Mouse (Mus musculus): Measurements from ENCODE around the gene Tob2. TPM values are rescaled to one million over a fixed set of nuclear protein-coding genes. Genes with fewer than 3 reads are reported as not detected.
A peak's percentile ranks its signal among the peaks of the same experiment; 100 is the strongest.

The Tob2 gene
- polyA plus RNA-seq, 1 experiment from 2014 or later, result 20.9 TPM

DNA sequence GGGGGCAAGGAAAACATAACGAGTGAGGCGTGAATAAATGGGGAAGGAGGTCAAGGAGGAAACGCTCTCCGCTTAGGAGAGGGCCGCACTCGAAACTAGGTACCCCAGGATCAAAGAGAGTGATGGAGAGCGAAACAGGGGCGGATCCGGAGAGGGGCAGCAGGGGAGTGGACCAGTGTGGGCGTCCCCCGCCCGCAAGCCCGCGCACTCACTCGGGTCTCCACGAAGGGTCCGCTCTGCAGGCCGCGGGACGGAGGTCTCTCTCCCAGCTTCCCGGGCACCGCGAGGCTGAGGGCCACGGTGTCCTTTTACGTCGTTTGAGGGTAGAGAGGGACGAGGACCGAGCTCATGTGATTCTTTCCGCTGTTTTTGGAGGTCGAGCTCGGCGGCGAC, 876 bp downstream of the Tob2 start:
- under 1% methylated on average over 30 of the region's 33 CpGs for WGBS
- peak overlapping the region; percentile 85 for H3K27ac ChIP-seq (replicated peaks)
- no peak for ATAC-seq (ENCODE audit: low FRiP score, low read depth)

DNA sequence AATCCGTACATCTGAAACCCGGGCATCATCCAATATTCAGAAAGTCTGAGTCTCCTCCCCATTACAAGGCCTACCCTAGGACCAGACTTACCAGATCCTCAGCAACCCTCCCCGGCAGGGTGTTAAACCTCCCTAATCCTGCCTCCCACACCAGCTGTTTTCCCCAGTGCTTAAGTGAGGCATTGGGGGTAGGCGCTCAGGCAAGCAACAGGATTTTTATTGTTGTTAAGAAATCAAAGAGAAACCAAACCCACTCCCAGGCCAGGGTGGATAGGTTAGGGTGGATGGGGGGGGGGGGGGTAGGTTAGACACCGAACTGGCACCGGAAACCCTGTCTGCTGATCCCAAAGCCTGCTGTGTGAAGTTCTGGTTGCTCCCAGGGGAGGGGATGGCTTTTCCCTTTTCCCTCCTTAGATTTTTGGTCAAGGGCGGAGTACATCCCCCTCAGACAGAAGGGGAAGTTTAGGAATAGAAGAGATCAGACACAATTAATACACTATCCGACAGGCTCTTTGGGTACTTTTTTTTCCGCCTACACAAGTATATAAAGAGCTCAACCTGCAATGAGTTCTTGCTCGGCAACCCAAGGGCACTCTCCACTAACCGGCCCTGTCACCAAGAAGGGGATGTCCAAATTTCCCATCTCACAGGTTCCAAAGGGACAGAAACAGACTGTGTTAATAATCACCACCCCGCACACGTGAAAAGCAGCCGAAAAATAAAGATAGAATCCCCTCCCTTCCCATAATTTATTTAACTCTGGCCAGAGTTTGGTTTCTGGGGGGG, 1.5 kb downstream of the Tob2 start:
- Histone ChIP-seq H3K9ac (replicated peaks) (peak overlapping the region; percentile 86), H3K4me2 (replicated peaks) (peak overlapping the region; percentile 96), H3K4me1 (peaks cover 26% of the 10 kb centered on the region), H3K4me3 (peak overlapping the region; percentile 91), H3K27me3 (no peaks in the 10 kb centered on the region), H3K36me3 (peaks cover 14% of the 10 kb centered on the region; the same call in 1 of the 2 replicates), H3K9me3 (no peaks in the 10 kb centered on the region), H3K27ac (replicated peaks) (peak overlapping the region; percentile 85)
- ATAC-seq (ENCODE audit: low FRiP score, low read depth), result no peak
- WGBS, result under 1% methylated on average over 14 of the region's 14 CpGs

More for the DNA sequence above, 876 bp downstream of the Tob2 start:
- peak overlapping the region; percentile 96 for H3K4me2 ChIP-seq (replicated peaks)
- peaks cover 9% of the 10 kb centered on the region; the same call in 1 of the 2 replicates for H3K36me3 ChIP-seq
- H3K9ac ChIP-seq (replicated peaks), result peak overlapping the region; percentile 86
- no peaks in the 10 kb centered on the region for H3K9me3 ChIP-seq
- H3K4me3 ChIP-seq, result peak overlapping the region; percentile 91
- peaks cover 26% of the 10 kb centered on the region for H3K4me1 ChIP-seq
- no peaks in the 10 kb centered on the region for H3K27me3 ChIP-seq

DNA sequence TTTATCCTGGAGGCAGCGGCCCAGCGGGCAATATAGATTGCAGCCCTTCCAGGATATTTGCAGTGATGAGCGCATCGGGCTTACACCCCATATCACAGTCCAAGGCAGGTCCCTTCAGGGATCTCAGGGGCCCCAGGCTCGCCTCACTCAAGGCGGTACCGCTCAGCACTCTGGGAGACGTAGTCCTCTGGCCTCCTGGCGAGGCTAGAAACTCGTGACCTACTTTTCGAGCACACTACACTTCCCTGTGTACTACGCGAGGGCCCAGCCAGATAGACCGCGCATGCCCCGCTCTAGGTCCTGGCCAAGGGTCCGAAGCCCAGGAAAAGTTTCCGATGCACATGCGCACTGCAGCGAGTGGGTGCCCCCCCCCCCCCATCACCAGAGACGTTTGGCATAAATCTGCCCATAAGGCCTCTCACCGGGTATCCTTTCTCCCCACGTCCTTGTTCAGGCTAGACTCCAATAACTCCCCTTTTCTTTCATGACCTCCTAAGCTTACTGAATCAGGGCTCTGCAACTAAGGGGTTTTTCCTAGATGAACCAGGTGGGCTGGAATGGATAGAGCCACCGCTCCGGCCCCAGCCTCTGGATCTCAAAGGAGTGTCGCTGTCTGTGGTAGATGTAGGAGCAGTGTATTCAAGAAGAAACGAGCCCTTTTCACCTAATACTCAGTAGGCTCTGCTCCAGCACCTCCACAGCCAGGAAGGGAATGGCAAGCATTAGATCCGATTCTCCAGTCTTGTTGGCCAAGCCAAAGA, 2.4 kb downstream of the Tob2 start:
- Histone ChIP-seq H3K9ac (replicated peaks) (peak overlapping the region; percentile 86), H3K36me3 (peaks cover 22% of the 10 kb centered on the region), H3K9me3 (no peaks in the 10 kb centered on the region), H3K4me2 (replicated peaks) (peak overlapping the region; percentile 96), H3K4me3 (peak overlapping the region; percentile 91), H3K27ac (replicated peaks) (peak overlapping the region; percentile 85), H3K27me3 (no peaks in the 10 kb centered on the region), H3K4me1 (peaks cover 26% of the 10 kb centered on the region)
- whole genome bisulfite sequencing, result 0% methylated on average over 28 of the region's 28 CpGs
- peak; percentile 92 for ATAC-seq (ENCODE audit: low FRiP score, low read depth)

DNA sequence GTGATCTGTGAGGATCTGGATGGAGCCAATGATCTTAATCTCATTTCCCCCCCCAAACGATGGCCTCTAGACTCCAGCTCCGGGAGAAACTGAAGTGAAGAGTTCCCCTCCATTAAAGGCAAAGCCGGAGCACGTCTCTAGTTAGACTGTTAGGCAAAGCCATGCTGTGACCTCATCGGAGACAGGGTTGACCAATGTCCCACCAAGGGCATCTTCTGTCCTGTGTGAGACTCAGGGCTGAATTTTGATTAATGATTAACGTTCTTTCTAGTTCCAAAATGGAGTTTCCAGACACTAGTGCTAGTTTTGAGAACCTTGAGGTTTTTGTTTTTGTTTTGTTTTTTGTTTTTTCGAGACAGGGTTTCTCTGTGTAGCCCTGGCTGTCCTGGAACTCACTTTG, 5.5 kb downstream of the Tob2 start:
- Histone ChIP-seq H3K4me3 (no peak overlapping the region), H3K27me3 (no peaks in the 10 kb centered on the region), H3K36me3 (peaks cover 47% of the 10 kb centered on the region), H3K9me3 (no peaks in the 10 kb centered on the region), H3K4me1 (peaks cover 16% of the 10 kb centered on the region), H3K27ac (replicated peaks) (no peak overlapping the region), H3K9ac (replicated peaks) (no peak overlapping the region), H3K4me2 (replicated peaks) (no peak overlapping the region)
- ATAC-seq (ENCODE audit: low FRiP score, low read depth), result no peak
- 93% methylated on average over 7 of the region's 7 CpGs for WGBS

DNA sequence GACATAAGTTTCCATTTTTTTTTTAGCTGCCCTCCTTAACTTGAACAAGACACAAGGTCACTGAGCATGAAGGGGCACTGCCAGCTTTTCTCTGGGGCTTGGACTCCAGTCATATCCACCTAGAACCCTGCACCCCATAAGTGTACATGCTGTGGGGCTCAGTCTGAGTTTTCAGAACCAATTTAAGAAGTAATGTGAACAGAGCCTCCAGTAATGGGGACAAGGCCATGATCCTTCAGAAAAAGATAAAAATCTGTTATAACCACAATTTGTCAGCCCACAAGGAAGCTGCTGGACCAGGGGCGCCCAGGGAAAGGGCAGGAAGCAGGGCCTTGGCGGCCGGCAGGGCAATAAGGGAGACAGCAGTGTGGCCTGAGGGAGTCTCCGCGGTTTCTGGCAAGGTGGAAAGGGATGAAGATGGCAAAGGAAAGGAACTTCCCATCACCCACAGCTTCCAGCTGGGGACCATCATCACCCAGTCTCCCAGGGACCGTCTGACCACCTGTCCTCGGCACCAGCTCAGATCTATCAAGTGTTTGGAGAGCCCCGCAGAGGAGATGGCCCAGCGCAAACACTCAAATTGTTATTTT, 6.1 kb downstream of the Tob2 start:
- 93% methylated on average over 9 of the region's 9 CpGs for WGBS
- no peak overlapping the region for H3K4me3 ChIP-seq
- H3K36me3 ChIP-seq, result peaks cover 52% of the 10 kb centered on the region
- peaks cover 16% of the 10 kb centered on the region for H3K4me1 ChIP-seq
- ATAC-seq (ENCODE audit: low FRiP score, low read depth), result no peak
- H3K27me3 ChIP-seq, result no peaks in the 10 kb centered on the region
- no peak overlapping the region for H3K9ac ChIP-seq (replicated peaks)
- H3K9me3 ChIP-seq, result no peaks in the 10 kb centered on the region
- no peak overlapping the region for H3K4me2 ChIP-seq (replicated peaks)
- H3K27ac ChIP-seq (replicated peaks), result no peak overlapping the region

DNA sequence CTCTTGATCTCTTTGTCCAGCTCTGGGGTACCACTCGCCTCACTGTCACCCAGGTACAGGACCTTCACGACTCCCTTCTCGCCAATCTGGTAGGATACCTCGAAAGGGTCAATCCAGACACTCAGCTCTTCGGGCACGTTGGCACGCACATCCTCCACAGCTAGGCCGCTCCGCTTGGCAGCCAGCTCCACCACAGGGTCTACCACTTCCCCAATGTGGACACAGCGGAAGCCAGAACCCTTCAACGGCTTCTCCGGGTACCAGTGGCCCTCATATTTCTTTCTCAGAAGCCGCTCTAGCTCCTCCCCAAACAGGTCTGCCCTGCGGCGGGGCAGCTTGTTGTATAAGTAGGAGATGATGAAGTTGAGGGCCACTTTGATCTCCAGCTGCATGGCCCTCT, 7.2 kb downstream of the Tob2 start:
- no peak overlapping the region for H3K27ac ChIP-seq (replicated peaks)
- ATAC-seq (ENCODE audit: low FRiP score, low read depth), result no peak
- no peak overlapping the region for H3K4me2 ChIP-seq (replicated peaks)
- H3K4me3 ChIP-seq, result no peak overlapping the region
- no peak overlapping the region for H3K9ac ChIP-seq (replicated peaks)
- no peaks in the 10 kb centered on the region for H3K9me3 ChIP-seq
- peaks cover 53% of the 10 kb centered on the region for H3K36me3 ChIP-seq
- peaks cover 9% of the 10 kb centered on the region; the same call in 1 of the 2 replicates for H3K4me1 ChIP-seq
- no peaks in the 10 kb centered on the region for H3K27me3 ChIP-seq
- WGBS, result 96% methylated on average over 15 of the region's 15 CpGs

DNA sequence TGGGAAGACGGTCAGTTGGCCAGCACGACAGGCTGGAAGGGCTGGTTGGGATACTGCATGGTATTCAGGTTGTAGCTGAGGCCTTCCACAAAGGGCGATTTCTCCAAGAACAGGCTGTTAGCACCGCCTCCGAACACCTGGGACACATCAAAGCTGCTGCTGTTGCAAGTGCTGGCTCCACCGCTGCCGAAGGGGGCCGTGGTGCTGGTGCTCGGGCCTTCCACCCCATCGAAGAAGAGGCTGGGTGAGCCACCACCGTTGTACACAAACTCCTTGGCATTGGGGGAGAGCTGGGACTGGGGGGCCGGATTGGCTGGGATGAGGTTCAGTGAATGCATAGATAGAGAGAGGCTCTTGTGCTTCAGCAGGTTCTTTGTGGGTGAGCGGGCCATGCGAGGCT, 7.9 kb downstream of the Tob2 start:
- Histone ChIP-seq H3K36me3 (peaks cover 54% of the 10 kb centered on the region), H3K9me3 (no peaks in the 10 kb centered on the region), H3K4me2 (replicated peaks) (no peak overlapping the region), H3K27ac (replicated peaks) (no peak overlapping the region), H3K4me1 (peaks cover 9% of the 10 kb centered on the region), H3K27me3 (no peaks in the 10 kb centered on the region), H3K9ac (replicated peaks) (no peak overlapping the region), H3K4me3 (no peak overlapping the region)
- 93% methylated on average over 14 of the region's 14 CpGs for WGBS
- ATAC-seq (ENCODE audit: low FRiP score, low read depth), result no peak

DNA sequence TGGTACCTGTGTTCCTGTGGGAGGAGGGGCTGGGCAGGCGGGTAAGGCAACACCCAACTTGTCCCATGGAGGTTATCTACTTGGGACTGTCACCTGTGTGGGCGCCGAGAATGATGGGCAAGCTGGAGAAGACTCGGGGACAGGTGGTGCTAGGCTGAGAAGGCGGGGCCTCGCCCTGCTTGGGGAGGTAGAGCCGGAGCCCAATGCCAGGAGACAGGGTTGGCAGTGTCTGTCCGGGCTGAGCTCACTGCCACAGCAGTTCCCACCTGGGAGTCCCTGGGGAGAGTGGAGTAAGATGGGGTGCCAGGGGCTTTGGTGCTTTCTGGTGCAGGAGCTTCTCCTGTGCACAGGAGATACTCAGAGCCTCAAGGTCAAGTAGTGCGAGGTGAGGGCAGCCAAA, 9.5 kb downstream of the Tob2 start:
- Histone ChIP-seq H3K27me3 (no peaks in the 10 kb centered on the region), H3K4me3 (no peak overlapping the region), H3K27ac (replicated peaks) (no peak overlapping the region), H3K36me3 (peaks cover 56% of the 10 kb centered on the region), H3K4me2 (replicated peaks) (no peak overlapping the region), H3K4me1 (peaks cover 4% of the 10 kb centered on the region; the same call in 1 of the 2 replicates), H3K9ac (replicated peaks) (no peak overlapping the region), H3K9me3 (no peaks in the 10 kb centered on the region)
- WGBS, result 89% methylated on average over 9 of the region's 9 CpGs
- ATAC-seq (ENCODE audit: low FRiP score, low read depth), result no peak

DNA sequence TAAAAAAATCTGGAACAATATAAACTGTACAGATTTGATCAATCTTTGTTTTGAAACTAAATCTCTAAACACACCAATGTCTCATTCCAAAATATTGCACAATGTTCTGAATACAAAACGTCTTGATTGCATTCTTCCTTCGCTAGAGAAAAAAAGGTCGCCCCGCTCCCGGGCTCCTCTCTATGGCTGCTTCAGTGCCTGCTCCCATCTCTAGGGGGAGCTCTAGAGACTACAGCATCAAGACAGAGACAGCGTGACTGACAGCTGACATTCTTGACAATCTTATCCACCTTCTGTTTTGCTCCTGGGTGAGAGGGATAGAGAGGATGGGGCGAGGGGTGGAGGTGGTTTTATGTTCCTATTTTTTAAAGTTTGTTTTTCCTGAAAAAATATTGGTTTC, 10.3 kb downstream of the Tob2 start:
- Histone ChIP-seq H3K27ac (replicated peaks) (no peak overlapping the region), H3K4me3 (no peak overlapping the region), H3K9me3 (no peaks in the 10 kb centered on the region), H3K4me1 (peaks cover 4% of the 10 kb centered on the region; the same call in 1 of the 2 replicates), H3K36me3 (peaks cover 50% of the 10 kb centered on the region), H3K27me3 (no peaks in the 10 kb centered on the region), H3K4me2 (replicated peaks) (no peak overlapping the region), H3K9ac (replicated peaks) (no peak overlapping the region)
- ATAC-seq (ENCODE audit: low FRiP score, low read depth), result no peak
- WGBS, result 43% methylated on average over 7 of the region's 7 CpGs

DNA sequence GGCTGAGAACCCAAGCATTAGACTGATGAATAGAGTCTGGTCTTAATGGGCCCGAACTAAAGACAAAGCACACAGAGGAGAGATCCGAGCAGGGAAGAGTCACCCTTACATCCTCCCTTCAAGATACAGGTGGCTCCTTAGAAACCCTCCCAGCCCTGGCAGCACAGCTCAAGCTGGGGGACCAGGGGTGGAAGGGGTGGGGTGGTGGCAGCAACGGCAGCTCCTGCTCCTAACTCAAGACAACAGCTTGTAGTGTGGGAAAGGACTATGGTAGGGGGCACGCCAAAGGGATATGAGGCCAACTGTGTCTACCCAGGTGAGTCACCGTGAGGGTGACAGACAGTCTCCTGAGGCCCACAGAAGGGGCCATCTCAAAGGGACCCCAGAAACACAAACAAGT, 10.7 kb downstream of the Tob2 start:
- Histone ChIP-seq H3K4me3 (no peak overlapping the region), H3K4me1 (peaks cover 4% of the 10 kb centered on the region; the same call in 1 of the 2 replicates), H3K36me3 (peaks cover 48% of the 10 kb centered on the region), H3K27ac (replicated peaks) (no peak overlapping the region), H3K27me3 (no peaks in the 10 kb centered on the region), H3K4me2 (replicated peaks) (no peak overlapping the region), H3K9me3 (no peaks in the 10 kb centered on the region), H3K9ac (replicated peaks) (no peak overlapping the region)
- ATAC-seq (ENCODE audit: low FRiP score, low read depth), result no peak
- WGBS, result 93% methylated on average over 5 of the region's 5 CpGs

DNA sequence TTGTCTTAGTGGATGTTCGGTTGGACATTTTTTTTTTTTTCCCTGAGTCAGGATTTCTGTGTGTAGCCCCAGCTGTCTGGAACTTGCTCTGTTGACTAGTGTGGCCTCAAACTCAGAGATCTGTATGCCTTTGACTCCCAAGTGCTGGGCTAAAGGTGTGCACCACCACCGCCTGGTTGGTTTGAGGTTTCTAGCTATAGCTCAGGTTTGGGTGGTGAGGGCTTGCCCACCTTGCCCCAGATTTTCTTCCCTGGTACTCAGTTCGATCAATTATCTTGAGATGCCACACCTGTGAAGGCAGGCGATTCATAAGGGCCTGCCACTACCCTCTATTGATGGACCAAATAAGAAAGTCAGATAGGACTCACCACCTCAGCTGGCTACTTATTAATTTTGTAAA, 11.4 kb downstream of the Tob2 start:
- Histone ChIP-seq H3K27ac (replicated peaks) (no peak overlapping the region), H3K4me3 (no peak overlapping the region), H3K27me3 (no peaks in the 10 kb centered on the region), H3K4me2 (replicated peaks) (no peak overlapping the region), H3K9ac (replicated peaks) (no peak overlapping the region), H3K4me1 (peaks cover 4% of the 10 kb centered on the region; the same call in 1 of the 2 replicates), H3K9me3 (no peaks in the 10 kb centered on the region), H3K36me3 (peaks cover 41% of the 10 kb centered on the region)
- WGBS, result 88% methylated on average over 4 of the region's 4 CpGs
- ATAC-seq (ENCODE audit: low FRiP score, low read depth), result no peak

DNA sequence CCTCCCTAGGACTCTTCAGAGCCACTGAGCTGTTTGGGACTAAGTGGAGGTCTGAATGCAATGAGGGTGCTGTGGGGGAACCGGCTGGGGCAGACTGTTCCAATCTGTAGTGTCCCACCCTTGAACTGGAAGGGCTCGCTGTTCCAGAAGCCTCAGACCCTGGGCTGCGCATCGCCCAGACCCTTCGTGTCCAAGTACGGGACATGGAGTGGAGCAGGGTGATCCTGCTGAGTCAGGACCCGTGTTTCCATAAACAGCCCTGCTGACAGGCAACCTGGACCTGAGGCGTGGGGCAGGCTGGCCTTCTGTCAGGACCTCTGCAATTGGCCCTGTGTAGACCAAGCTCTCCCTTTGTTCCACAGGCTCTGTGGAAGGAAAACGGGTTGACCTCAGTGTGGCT, 11.8 kb downstream of the Tob2 start:
- no peak for ATAC-seq (ENCODE audit: low FRiP score, low read depth)
- Histone ChIP-seq H3K36me3 (peaks cover 39% of the 10 kb centered on the region), H3K4me1 (peaks cover 4% of the 10 kb centered on the region; the same call in 1 of the 2 replicates), H3K4me3 (no peak overlapping the region), H3K9me3 (no peaks in the 10 kb centered on the region), H3K27ac (replicated peaks) (no peak overlapping the region), H3K27me3 (no peaks in the 10 kb centered on the region), H3K9ac (replicated peaks) (no peak overlapping the region), H3K4me2 (replicated peaks) (no peak overlapping the region)
- 92% methylated on average over 9 of the region's 9 CpGs for whole genome bisulfite sequencing

Measured in midbrain, embryonic 12.5 days (tissue).